Mouse (Mus musculus): ENCODE results near the gene Clptm1.
"Not testable (repeated sequence)": the region's sequence is repeated elsewhere in the genome, so short reads cannot be mapped to it uniquely, and the experiment has no call there.

The Clptm1 gene

DNA sequence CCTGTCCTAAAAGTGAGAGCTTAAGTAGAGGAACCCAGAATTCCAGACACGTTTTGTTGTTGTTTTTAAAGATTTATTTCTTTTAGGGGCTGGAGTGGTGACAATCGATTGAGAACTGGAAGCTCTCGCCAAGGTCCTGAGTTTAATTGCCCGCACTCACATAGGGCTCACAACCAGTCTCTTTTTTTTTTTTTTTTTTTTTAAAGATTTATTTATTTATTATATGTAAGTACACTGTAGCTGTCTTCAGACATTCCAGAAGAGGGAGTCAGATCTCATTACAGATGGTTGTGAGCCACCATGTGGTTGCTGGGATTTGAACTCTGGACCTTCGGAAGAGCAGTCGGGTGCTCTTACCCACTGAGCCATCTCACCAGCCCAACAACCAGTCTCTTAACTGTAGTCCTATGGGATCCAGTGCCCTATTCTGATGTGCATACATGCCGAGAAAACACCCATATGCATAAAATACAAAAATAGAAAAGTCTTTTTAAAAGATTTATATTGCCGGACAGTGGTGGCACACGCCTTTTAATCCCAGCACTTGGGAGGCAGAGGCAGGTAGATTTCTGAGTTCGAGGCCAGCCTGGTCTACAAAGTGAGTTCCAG is 60.1 kb downstream of the Clptm1 start:
- not testable (repeated sequence) for DNase-seq

DNA sequence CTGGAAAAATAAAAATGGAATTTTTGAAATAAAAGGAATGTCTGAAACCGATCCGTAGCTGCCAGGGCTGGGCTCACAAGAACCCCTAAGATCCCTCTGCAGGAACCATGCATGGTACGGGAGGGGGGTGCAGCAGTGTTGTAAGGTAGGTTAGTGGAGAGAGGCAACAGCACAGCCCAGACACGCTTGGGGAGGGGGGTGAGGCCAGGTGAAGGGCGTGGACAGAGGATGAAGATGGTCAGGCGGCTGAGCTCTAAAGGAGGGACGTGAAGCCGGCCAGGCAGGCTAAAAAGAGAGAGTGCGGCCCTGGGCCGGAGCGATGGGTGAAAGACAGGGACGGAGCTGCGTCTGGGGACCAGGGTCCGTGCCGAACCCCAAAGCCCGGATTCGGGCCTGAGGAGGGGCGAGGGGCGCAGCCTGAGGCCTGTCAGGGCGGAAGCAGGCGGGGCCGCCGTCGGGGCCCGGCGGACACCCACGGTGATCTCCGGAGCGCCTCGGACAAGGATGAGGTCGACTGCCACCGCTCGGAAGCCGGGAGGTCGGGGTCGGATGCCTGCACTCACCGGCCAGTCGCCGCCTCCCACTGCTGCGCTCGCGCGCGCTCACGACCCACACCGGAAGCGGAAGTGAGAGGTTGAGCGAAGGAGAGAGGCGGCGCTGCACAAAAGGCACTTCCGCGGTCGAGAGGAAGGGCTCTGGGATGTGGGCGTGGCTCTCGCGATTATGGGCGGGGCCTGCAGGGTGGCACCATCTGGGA is 60.8 kb downstream of the Clptm1 start, which contains the start of gene Clasrp:
Gene Clasrp, minus strand, starts transcription at position 638 of the 757 bp plus-strand sequence.
- DNase-seq, result peak; percentile 98

DNA sequence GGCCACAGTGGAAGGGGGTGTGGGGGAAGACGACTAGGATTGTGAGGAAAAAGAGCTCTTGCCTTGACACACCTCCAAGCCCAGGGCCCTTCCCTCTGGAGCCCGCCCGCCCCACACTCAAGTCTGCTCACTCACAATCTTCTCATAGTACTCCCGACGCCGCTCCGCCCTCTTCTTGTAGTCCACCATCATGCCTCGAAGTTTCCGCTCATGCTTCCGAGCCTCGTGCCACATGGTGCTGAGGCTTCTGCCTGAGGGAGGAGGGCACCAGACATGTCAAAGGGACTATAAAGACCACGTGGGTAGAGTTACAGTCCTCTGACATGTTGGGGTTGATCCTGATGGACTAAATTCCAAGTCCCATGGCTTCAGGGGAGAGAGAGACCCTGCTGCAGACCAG is 61.8 kb downstream of the Clptm1 start:
- no peak for DNase-seq

DNA sequence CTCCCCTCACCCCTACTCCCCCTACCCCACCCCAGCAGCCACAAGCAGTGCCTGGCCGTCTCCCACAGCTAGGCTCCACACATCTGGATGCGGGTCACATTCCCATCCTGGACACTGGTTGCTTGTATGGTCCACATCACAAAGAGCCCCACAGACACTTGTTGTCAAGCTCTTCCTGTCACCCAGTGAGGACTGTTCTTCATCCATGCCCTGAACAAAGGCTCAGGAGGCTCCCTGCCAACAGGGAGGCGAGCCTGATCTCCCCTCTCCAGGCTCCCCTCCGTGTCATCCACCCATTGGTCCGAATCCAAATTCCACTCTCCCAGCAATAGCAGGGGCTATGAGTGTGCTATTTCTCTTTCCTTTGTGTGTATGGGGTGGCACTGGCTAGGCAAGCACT is 64.3 kb downstream of the Clptm1 start:
- no peak for DNase-seq

DNA sequence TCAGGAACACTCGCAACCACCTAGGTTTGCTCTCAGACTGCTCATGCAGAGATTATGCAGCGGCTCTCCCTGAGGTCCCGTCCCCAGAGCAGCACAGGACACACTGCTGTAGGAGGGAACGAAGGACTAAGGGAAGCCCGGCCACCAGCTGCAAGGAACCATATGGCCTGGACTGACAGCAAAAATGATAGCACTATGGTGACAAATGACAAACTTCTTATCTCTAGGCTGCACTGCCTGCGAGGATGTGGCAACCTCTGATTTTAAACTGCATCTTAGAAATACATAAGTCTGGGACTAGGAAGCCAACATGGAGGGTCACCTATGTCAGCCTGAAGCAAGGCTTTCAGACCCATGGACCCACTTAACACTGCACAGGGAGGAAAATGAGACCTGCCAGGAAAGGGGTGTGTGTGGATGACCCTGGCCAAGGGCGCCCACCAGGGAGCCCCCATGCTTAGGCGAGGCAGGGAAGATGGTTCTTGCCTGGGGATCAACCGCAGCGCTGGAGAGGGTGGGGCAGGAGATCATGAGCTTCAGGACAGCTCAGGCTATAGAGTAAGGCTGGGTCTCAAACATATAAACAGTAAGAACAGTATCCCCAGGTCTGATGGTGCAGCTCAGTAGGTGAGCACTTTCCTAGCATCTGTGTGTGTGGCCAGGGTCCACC is 71.6 kb downstream of the Clptm1 start:
- DNase-seq, result no peak

DNA sequence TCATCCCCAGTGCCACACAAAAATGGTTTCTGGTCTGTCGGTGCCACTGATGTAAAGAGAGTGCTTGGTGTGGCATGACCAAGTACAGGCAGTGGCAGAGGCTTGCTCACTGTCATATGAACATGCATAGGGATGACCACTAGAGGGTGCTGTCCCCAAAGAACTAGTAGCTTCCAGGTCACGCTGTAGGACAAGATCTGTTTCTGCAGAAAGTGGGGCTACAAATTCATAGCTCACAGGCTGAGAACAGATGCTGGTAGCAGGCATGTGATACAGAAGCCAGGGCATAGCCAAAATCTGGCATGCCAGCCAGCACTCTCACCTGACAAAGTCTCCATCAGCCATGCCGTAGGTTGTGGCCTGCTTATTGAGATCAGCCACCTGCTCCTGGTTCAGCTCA is 74.9 kb downstream of the Clptm1 start:
- DNase-seq, result peak; percentile 90

DNA sequence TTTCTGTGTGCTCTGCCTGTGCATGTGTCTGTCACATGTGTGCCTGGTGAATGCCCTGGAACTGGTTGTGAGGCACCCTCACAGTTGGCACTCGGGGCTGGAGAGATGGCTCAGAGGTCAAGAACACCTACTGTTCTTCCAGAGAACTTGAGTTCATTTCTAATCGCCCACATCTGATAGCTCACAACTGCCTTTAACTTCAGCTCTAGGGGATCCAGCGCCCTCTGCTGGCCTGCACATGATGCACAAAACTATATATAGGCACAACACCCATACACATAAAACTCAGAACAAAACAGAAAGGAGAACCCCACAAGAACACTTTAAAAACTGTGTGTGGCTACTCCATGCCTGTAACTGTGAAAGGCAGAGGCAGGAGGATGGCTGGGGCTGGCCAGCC is 75.6 kb downstream of the Clptm1 start:
- peak; percentile 72 for DNase-seq

DNA sequence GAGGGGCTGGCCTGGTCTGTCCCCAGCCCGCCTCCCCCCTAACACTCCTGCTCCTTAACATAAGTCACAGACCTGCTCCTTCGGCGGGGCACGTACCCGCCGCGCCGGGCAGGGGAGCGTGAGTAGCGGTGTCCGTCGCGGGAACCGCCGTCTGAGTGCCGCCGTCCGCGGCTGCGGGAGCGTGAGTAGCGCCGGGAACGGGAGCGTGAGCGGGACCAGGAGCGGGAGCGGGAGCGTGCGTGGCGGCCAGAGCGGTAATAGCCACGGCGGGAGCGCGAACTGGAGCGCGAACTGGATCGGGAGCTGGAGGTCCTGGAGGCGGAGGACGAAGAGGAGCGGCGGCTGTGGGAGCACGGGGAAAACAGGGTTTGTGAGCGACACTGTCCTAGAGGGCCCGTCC is 78.6 kb downstream of the Clptm1 start:
- no peak for DNase-seq
